Mouse (Mus musculus) brain, embryonic 14.5 days (tissue): ENCODE results near the gene Baiap2l1.

ENCODE experiments used
- CTCF ChIP-seq: fragments of 200-500 bp; IDR thresholded peaks from 2 replicates; pipeline ENCODE4 v1.5.1; 2012; ENCODE audit warnings: inconsistent platforms, mild to moderate bottlenecking, moderate library complexity, borderline replicate concordance; ENCODE audit not compliant: insufficient read depth, insufficient read length; ENCODE audit errors: extremely low read depth
- POLR2A ChIP-seq: fragments of 200-500 bp; IDR thresholded peaks from 2 replicates; pipeline ENCODE4 v1.6.1; 2012; ENCODE audit warnings: mild to moderate bottlenecking, inconsistent platforms, borderline replicate concordance; ENCODE audit not compliant: poor library complexity, insufficient read depth, insufficient read length, severe bottlenecking; ENCODE audit errors: extremely low read depth

DNA sequence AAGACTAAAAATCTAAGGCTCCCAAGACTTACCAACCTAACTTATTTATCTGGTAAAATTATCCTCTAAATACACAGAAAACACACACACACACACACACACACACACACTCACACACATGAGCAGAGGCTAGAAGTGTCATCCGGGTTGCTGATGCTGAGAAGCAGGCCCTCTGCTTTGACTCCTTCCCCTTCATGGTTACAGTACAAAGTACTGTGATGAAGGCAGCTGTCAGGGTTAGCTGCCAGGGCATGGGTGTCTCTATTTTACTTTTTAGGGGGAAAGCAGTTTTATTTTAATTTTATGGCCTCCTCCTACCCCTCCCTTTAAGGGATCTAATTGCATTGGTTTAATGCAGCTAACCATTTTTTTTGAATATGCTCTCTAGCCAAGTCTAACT is 62.6 kb downstream of the Baiap2l1 start:
- no peak for TF ChIP-seq CTCF
- TF ChIP-seq POLR2A, result no peak
